Mouse (Mus musculus): ENCODE measurements around the gene Itln1. TPM values are rescaled to one million over a fixed set of nuclear protein-coding genes. Genes with fewer than 3 reads are reported as not detected.
A peak's percentile ranks its signal among the peaks of the same experiment; 100 is the strongest.

The Itln1 gene
- polyA plus RNA-seq, 1 experiment = not detected

- Histone ChIP-seq H3K4me3 (ENCODE audit: insufficient read depth, low read depth, low read length) (no peak overlapping the region), H3K27ac (ENCODE audit: insufficient read depth, low read depth, low read length) (no peak overlapping the region), H3K27me3 (replicated peaks; ENCODE audit: control insufficient read depth, insufficient read depth, low read length) (no peaks in the 10 kb centered on the region), H3K36me3 (ENCODE audit: control insufficient read depth, insufficient read depth, low read length) (no peaks in the 10 kb centered on the region), H3K4me1 (ENCODE audit: control insufficient read depth, insufficient read depth, low read length) (no peaks in the 10 kb centered on the region)
- peak; percentile 62 for DNase-seq
- WGBS = 23% methylated on average over 7 of the region's 7 CpGs
- no peak for TF ChIP-seq POLR2A (IDR thresholded peaks at IDR 0.05; ENCODE audit: low read depth, low read length)
- TF ChIP-seq CTCF (conservative IDR thresholded peaks at IDR 0.05; ENCODE audit: insufficient read depth, insufficient read length, low read depth, low read length) = peak; percentile 81
Measured at GRCm38 (mm10) chr1:171470371-171470871, 64.7 kb downstream of the Itln1 start.

- no peak for DNase-seq
- Histone ChIP-seq H3K36me3 (ENCODE audit: control insufficient read depth, insufficient read depth, low read length) (no peaks in the 10 kb centered on the region), H3K27ac (ENCODE audit: insufficient read depth, low read depth, low read length) (no peak overlapping the region), H3K27me3 (replicated peaks; ENCODE audit: control insufficient read depth, insufficient read depth, low read length) (no peaks in the 10 kb centered on the region), H3K4me3 (ENCODE audit: insufficient read depth, low read depth, low read length) (no peak overlapping the region), H3K4me1 (ENCODE audit: control insufficient read depth, insufficient read depth, low read length) (no peaks in the 10 kb centered on the region)
- no peak for TF ChIP-seq CTCF (conservative IDR thresholded peaks at IDR 0.05; ENCODE audit: insufficient read depth, insufficient read length, low read depth, low read length)
- no peak for TF ChIP-seq POLR2A (IDR thresholded peaks at IDR 0.05; ENCODE audit: low read depth, low read length)
- WGBS = 71% methylated on average over 3 of the region's 3 CpGs
Measured at GRCm38 (mm10) chr1:171469678-171470077, 65.4 kb downstream of the Itln1 start.

Other genes with a start within 250 kb of the Itln1 start
- gene Usp21, start 247.3 kb downstream of the Itln1 start, polyA plus RNA-seq (2012; rRNA removed) = 47.8 and 53.4 TPM in 2 replicates
- gene Ufc1, start 240.3 kb downstream of the Itln1 start, polyA plus RNA-seq (2012; rRNA removed) = 43.1 and 59.5 TPM in 2 replicates
- 46.7 and 48.6 TPM in 2 replicates for gene Dedd, start 206.1 kb downstream of the Itln1 start, polyA plus RNA-seq (2012; rRNA removed)
- gene Nit1, start 189.6 kb downstream of the Itln1 start, polyA plus RNA-seq (2012; rRNA removed) = 207 and 209 TPM in 2 replicates
- gene Pfdn2, start 189.6 kb downstream of the Itln1 start, polyA plus RNA-seq (2012; rRNA removed) = 17.1 and 37.0 TPM in 2 replicates
- gene Klhdc9, start 174.5 kb downstream of the Itln1 start, polyA plus RNA-seq (2012; rRNA removed) = 6.9 and 7.1 TPM in 2 replicates
- 2.3 TPM in 2 replicates for gene Nectin4, start 165.2 kb downstream of the Itln1 start, polyA plus RNA-seq (2012; rRNA removed)
- 1.6 and 4.8 TPM in 2 replicates for gene Arhgap30, start 146.3 kb downstream of the Itln1 start, polyA plus RNA-seq (2012; rRNA removed)
- 56.8 and 59.0 TPM in 2 replicates for gene Usf1, start 124.0 kb downstream of the Itln1 start, polyA plus RNA-seq (2012; rRNA removed)
- gene Tstd1, start 116.4 kb downstream of the Itln1 start, polyA plus RNA-seq (2012; rRNA removed) = 77.3 and 79.7 TPM in 2 replicates
- gene F11r, start 97.8 kb downstream of the Itln1 start, polyA plus RNA-seq (2012; rRNA removed) = 88.7 and 106 TPM in 2 replicates
- 3.2 and 3.3 TPM in 2 replicates for gene Alyref2, start 31.8 kb downstream of the Itln1 start, polyA plus RNA-seq (2012; rRNA removed)
- gene Cd244a, start 23.9 kb upstream of the Itln1 start, polyA plus RNA-seq (2012; rRNA removed) = 0.11 and 0.53 TPM in 2 replicates
- 0.54 and 2.2 TPM in 2 replicates for gene Ly9, start 72.1 kb upstream of the Itln1 start, polyA plus RNA-seq (2012; rRNA removed)
- 1.1 and 1.5 TPM in 2 replicates for gene Slamf7, start 117.7 kb upstream of the Itln1 start, polyA plus RNA-seq (2012; rRNA removed)
- gene Cd48, start 146.7 kb upstream of the Itln1 start, polyA plus RNA-seq (2012; rRNA removed) = 2.7 and 4.3 TPM in 2 replicates
- 0.03 and 0.28 TPM in 2 replicates for gene Slamf1, start 231.8 kb upstream of the Itln1 start, polyA plus RNA-seq (2012; rRNA removed)